Mouse (Mus musculus) 3134 (cell line): ENCODE measurements at regions not wholly inside any gene's neighbourhood (a gene's known extent, or its start where the extent isn't known, plus 50 kb on each side); places are given as distances from the start of the nearest gene placed in this dataset.
A peak's percentile ranks its signal among the peaks of the same experiment; 100 is the strongest.
"Not testable (repeated sequence)": the region's sequence is repeated elsewhere in the genome, so short reads cannot be mapped to it uniquely, and the experiment has no call there.

ENCODE experiments used
- DNase-seq: peaks from one replicate; pipeline ENCODE4 v3.0.0-alpha.2; 2011; ENCODE audit warnings: low spot score; ENCODE audit not compliant: insufficient read length; ENCODE audit errors: extremely low read depth

DNA sequence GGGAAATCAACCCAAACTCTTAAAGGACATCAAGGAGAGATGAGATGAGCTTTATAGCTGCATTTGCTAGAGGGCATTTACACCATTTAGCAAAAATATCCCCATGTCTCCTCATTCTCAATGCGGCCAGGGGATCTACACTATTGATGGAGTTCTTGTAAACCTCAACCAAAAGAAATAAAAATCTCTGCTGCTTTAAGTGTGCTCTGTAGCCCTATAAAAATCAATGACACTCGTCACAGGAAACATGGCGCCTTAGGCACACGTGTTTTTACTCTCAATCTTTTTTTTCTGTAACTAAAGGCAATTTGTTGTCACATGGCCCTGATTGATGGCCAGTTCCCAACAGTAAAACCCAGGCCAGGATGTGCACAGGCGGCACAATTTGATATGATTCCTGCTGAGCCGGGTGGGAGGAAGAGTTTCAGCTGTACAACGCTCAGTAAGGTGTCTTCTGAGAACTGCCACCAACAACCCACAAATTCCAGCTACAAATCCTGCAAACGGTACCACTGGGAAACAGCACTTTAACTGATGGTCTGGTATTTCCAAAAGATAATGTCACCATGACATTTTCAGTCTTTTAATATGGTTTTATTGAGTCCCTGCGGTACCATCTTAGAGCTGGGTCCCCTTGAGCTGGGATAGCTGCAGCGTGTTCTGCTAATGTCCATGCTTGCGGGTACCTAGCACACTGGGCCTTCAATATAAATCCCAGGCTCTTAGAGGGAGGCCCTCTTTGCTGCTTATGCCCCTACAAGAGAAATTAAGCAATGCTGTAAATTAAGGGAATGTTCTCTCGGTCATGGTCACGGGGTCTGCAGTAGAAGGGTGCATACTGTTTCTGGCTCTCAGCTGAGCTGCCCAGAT is 78.8 kb downstream of the Tpbg start:
- no peak for DNase-seq

DNA sequence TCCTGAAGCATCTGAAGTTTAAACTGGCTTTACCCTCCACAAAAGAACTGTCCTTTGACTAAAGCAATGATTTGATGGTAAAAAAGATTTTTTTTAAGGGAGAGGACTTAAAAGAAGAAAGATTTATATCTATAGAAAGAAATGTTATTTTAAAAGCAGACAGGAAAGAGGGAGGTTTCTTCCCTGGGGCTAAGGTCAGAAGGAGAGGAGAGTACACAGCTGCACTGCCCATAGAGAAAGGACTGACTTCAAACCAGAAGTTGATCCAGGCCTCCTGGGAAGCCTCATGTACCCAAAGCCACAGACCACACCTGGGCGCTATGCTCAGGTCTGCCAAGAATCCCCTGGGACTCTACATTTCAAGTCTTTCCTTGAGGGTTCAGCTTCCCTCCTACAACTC is 83.1 kb downstream of the Tpbg start:
- no peak for DNase-seq

DNA sequence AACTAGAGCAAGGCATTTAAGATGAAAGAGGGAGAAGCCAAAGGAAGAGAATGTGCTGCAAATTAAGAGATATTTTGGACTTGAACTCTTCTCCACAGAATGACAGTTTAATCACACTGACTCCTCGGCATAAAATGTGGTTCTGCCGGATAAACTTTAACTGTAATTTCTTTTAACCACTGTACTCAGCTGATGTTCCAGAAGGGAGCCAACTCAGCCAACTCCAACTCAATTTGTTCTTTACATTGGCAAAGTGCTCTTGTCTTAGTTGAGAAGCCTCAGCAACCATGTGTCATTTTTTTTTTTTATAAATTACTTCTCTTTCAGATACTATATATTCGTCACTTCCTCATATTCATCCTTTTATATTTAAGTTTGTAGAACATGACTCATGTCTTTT is 90.0 kb downstream of the Tpbg start:
- no peak for DNase-seq

DNA sequence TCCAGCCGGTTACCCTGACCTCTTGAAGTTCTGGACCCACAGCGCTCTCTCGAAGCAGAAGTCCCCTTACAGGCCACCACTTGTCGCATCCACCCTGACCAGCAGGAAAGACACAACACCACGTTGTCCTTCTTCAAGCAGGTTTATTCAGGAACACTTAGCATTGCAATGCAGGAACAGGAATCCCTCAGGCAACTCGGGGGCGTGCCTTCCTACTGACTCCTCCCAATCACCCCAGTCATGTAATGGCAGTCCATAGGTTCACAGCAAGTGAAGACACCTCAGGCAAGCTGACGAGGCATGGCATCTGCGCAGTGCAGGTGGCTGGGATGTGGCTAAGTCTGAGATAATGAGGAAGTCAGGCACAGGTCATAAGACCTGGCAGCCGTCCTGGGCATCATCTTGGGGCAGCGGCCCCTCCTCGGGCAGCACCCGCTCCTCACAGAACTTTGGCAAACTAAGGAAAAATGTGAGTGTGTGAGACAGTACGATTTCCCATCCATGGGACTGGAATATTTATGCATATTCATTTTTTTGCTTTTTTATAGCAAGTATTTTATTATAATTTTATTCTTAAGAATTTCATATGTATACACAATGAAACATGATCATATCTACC is 101.0 kb downstream of the Tpbg start:
- DNase-seq = peak; percentile 8

DNA sequence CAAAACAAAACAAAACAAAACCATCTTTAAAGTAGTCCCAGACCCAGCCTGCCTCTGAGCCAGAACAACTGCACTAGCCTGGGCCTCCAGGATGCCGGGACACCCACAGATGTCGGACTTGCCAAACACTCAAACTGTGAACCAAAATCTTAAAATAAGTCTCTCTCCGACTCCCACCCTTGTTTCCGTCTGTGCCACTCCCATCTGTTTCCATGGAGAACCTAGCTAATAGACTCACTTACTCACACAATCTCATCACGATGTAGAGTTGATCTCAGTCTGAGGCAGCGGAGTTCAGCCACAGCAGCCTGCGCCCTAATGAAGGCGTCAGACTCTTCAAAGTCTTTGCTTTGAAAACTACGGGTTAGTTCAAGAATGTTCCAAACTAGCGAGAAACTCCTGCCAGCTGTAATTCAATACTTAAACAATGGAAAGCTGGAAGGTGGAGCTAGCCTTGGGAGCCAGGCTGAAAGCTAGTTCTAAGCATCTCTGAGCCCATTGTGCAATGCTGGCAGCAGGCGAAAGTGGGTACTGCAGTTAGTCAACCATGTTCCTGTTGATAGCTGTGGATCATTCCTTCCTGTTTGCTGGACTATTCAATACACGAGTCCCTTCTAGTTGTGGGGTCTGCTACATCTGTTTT is 106.4 kb downstream of the Tpbg start:
- no peak for DNase-seq

DNA sequence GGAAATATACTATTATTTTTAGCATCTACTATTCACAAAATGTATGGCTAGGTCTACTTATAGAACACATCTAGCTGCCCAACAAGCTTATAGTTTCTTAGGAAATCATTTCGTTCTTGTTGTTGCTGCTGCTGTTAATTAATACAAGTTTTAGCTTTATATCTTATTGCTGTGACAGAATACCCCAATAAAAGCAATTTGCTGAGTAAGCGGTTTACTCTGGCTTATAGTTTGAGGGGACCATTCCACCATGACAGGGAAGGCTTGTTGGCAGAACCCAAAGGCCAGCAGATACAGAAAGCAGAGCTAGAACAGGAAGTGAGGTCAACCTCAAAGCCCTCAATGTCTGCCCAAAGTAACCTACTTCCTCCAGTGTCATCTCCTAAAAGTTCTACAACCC is 109.6 kb downstream of the Tpbg start:
- DNase-seq = no peak

DNA sequence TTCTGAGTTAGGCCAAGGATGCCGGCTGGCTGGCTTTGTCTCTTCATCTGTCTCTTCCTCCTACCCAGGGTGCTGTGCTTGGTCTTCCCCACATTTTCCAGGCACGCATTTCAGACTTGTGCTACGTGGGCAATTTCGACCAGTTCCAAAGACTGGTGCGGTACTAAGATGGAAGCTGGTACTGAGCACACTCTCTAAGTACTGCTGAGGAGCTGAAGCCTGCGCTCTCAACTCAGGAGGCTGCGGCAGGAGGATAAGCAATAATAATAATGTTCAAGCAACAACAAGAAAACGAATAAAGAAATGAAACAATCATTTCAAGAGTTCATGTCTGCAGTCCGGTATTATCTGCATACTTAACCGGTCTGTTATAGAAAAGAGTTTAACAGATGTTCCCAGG is 127.9 kb downstream of the Tpbg start:
- DNase-seq = no peak

DNA sequence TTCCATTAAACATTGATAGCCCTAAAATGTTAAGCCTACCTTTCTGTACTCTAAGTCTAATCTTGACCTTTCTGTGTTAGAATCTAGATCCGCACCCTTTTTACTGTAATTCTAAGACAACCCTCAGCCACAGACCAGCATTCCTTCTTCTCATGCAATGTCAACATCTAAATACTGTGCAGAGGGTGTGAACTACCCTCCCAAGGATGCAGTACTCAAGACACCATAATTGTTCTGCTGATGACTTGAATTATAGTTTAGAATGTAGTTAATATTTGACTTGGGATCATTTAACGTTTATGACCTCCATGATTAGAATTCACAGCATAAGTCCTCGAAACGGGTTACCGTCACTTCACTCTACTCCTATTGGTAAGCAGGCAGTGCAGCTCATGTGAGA is 139.2 kb downstream of the Tpbg start:
- DNase-seq = no peak

DNA sequence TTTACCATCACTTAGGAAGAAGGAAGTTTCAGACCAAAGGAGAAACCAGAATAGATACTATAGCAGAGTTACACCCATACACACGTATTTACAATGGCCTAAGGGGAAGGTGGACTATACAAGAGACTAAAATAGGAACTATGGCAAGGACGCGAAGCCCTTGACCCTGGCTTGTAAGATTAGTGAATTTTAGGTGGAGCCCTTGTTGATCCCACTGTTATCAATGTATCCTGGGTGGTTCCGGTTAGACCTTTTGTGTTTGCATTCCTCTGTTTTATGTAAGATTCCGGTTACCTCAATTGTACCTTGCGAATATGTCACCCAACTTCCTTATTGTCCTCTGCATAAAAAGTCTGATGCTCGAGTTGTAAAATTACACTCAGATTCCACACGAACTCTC is 141.3 kb downstream of the Tpbg start:
- DNase-seq = not testable (repeated sequence)

DNA sequence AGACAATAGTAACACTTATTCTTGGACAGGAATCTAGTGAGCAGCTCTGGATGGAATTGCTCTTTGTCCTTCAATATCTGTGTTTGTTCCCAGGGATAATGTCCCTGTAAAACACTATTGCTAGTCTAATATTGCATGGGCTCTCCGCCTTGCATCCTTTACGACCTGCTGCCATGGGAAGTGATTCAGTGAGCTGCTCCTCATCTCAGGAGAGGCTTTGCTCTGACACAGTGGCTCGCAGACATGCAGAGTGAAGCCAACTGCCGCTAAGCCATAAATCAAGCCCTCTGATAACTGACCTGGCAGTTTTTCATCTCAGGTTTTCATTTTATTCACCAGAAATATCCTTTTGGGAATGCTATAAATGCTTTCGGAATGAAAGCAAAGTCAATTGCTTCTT is 143.5 kb downstream of the Tpbg start:
- no peak for DNase-seq

DNA sequence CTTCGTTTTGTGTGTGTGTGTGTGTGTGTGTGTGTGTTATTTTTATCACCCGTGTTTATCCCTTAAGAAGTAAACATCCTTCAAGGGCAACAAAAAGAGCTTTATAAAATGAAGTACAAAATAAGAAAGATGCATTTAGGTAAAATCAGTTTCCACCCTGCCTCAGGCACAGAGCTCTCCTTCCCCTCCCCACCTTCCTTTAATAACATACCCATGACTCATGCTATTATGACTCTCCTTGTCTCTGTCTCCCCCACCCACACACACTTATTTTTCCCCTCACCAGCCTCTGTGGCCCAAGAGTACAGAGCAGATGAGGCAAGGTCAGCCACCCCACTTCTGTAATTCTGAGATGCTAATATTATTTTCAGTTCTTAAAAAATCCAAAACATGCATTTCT is 144.0 kb downstream of the Tpbg start:
- DNase-seq = no peak

DNA sequence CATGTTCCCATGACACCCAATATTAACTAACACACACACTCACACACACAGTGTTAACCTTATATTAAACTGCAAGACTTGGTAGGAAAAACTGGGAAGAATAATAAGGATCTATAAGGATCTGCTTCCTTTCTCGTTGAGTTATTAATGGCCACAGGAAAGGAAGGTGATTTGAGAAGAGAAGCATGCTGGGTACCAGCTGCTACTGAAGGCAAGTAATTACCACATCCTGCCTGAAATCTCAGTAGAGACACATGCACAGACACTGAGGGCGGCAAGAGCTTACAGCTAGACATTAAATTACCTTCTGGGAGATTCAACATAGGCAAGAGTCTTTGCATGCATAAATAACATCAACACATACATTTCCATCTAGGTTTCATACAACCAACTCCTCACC is 160.8 kb downstream of the Tpbg start:
- no peak for DNase-seq

DNA sequence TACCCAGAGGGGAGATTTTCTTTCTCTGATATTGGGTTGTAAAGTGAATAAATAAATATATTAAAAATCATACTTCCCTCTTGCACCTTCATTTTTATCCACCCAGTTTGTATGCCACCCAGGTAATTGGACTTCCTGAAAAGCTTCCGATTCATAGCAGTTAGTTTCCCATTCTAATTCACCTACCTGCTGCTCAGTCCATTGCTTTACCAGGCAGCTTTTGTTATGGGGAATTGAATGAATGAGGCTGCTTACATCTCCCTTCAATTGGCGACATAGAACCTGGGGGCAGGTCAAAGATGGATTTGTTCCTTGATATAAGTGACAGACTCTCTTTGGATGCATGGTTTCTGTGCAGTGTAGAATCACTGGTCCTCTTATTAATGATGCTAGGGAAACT is 169.5 kb downstream of the Tpbg start:
- no peak for DNase-seq

DNA sequence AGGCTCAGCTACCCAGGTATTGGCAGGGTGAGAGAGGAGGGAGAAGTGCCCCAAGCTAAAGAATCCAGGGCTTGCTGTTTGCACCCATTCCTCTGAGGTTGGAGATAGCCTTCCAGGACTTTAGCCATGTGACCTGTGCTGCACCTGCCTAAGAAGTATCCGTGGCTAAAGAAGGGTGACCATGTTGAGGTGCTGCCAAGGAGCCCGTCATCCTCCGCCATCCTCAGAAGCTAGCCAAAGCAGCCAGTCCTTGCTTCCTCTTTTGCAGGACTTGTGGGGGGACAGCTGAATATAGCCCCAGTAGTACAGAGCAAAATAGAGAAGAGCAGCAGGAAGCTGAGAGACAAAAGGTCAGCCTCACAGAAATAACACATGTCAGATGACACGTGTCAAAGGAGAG is 173.7 kb downstream of the Tpbg start:
- no peak for DNase-seq

DNA sequence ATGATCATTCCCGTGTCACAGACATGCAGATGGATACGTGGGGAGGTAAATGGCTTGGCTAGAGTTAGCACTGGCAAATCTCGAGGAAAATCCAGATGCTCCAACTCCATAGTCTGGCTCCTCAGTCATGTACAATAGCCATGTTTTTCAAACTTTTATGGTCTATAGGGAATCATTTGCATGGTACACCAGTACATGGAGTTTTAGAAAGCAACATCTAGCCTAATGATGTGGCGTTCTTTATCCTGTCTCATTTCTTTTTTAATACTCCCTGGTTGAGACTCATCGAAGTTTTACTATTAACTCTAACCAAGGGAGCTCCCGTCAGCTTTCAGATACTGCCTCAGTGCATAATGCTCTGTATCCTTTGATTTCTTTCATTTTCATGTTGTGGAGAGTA is 178.0 kb downstream of the Tpbg start:
- DNase-seq = no peak

DNA sequence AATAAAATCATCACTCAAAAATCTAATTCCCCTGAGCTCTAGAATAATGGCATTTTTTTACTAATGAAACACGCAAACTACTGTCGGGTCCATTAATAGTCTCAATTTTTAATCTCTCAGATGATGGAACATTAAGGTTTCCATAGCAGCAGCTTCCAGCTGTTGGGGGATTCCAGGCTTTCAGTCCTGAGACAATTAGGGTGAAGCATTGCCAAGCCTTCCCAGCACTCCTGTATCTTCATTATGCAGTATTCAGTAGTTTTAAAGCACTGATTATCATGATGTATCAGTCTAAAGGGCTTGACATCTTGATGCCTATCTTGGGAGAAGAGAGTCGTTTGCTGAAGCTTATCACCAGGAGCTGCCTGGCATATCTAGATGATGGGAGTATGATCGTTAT is 178.6 kb downstream of the Tpbg start:
- no peak for DNase-seq

DNA sequence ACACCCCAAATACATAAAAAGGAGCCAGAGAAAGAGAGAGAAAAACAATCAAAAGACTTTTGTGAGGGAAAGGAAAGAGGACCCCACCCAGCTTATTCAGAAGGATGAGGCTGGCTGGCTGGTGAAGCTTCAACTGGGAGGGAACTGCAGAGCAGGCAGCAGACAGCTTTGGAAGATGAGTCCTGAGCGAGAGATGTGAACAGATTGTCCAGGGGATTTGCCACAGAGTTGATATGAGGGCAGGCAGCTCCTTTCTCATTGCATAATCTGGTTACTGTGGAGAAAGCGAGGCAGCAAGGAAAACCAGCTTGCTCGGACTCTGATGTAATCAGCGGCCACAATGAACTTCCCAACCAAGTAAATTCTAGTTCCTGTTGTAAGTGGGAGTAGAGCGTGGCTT is 188.6 kb downstream of the Tpbg start:
- DNase-seq = no peak

DNA sequence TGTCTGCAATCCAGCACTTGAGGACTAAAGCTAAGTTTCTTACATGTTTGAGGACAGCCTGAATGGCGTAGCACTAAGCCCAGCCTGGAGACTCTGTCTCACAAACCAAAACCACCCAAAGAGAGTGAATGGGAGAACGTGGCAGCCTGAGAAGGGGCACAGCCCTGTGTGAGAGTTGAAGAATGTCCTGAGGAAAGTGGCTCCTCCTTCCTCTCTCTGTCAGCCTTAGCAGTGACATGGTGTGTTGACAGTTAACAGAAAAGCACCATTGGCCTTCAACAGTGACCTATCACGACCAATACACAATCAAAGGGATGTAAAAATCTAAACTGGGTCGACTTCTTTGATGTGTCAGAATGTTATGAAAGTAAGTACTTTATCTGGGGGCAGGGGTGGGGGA is 201.9 kb downstream of the Tpbg start:
- DNase-seq = no peak

DNA sequence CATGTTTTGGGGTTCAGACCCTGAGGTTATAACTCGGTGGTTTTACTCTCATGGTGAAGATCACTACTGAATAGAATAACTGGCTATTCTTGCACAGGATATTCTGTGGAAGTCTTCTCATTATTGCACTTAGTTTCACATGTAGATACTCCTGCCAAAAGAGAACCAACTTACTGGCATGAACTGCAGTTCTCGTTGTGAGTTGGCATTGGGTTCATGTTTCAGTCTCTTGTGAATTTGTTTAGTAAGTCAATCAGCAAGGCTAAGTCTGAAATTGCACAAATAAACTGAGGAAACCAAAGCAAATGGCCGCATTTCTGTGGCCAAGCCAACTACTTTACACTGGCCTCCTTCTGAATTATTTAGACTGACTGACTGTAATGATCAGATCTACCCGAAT is 215.9 kb downstream of the Tpbg start:
- DNase-seq = no peak

DNA sequence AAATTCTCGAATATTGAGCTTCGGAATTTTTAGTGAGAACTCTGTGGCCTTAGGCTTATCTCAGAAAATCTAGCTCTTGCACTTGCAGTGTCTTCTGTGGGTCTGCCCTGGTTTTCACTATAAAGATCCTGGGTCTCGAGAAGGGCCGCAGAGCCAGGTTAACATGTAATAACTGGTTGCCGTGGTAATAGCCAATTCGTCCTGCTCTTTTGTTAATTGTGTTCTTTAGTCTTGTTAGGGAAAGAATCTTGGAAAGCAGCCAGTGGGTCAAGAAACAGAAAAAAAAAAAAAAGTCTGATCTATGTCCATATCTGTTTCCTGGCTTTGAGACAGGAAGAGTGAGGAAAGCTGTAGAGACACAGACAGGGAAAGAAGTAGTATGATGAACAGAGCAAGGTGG is 217.9 kb downstream of the Tpbg start:
- no peak for DNase-seq

DNA sequence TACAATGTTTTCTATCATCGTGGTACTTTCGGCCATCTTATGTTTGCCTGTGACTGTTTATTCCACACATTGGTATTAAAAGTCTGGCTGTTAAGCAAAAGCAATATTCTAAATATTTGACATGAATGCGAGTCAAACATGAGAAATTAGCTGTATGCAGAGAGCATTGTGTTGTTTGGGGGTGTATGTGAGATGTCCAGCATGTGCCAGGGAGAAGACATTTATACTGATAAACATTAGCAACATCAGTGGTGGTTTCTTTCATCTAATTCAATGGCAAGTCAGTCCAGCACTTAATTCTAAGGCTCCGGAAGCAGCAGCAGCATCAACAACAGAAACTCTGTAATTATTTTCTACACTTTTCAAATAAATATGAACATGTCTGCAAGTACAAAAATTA is 219.1 kb downstream of the Tpbg start:
- DNase-seq = no peak

DNA sequence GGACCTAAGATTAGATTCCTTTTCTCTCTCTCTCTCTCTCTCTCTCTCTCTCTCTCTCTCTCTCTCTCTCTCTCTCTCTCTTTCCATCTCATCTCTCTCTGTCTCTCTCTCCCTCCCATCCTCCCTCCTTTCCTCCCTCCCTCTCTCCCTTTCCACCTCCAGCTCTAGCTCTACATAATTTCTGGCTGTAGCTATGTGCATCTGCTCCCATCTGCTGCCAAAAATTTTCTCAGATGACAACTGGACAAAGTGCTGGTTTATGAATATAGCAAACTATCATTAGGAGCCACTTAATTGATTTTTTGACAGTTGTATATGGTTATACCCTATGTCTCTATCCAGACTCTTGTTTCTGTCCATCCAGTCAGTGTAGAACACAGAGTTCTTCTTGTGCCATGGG is 237.1 kb downstream of the Tpbg start:
- no peak for DNase-seq
